Mouse (Mus musculus) heart, adult 2 months (tissue): ENCODE measurements around the gene Col15a1.

Experiments used
- CTCF ChIP-seq: fragments of 200-600 bp; IDR thresholded peaks from 2 replicates; pipeline ENCODE4 v1.8.1; 2022; ENCODE audit warnings: antibody characterized with exemption, mild to moderate bottlenecking, moderate library complexity
- POLR2A ChIP-seq: fragments of 200-500 bp; IDR thresholded peaks from 2 replicates; pipeline ENCODE4 v1.6.1; 2011; ENCODE audit warnings: mild to moderate bottlenecking, low read depth, low read length, control low read depth; ENCODE audit not compliant: insufficient read depth

- TF ChIP-seq CTCF (no peak), POLR2A (no peak)
Measured at GRCm38 (mm10) chr4:47203643-47204042, 4.3 kb upstream of the Col15a1 start.
